Mouse (Mus musculus) midbrain, embryonic 10.5 days (tissue): ENCODE results near the gene Eif2ak4. TPM values are rescaled to one million over a fixed set of nuclear protein-coding genes. Genes with fewer than 3 reads are reported as not detected.
A peak's percentile ranks its signal among the peaks of the same experiment; 100 is the strongest.

Experiments
- DNase-seq: peaks from one replicate; pipeline ENCODE4 v3.0.0-alpha.2; 2017; ENCODE audit warnings: low spot score
- H3K27ac ChIP-seq: fragments of 300-500 bp; sonication (generic); replicated peaks from 2 replicates; pipeline ENCODE4 v1.5.1; 2016; ENCODE audit warnings: mild to moderate bottlenecking
- H3K27me3 ChIP-seq: fragments of 300-500 bp; sonication (generic); 2 replicates; pipeline ENCODE4 v1.6.1; 2016; ENCODE audit warnings: low read depth, mild to moderate bottlenecking; ENCODE audit not compliant: poor library complexity, severe bottlenecking
- H3K36me3 ChIP-seq: fragments of 300-500 bp; sonication (generic); 2 replicates; pipeline ENCODE4 v1.6.1; 2016; ENCODE audit warnings: mild to moderate bottlenecking, moderate library complexity
- H3K4me1 ChIP-seq: fragments of 300-500 bp; sonication (generic); 2 replicates; pipeline ENCODE4 v1.6.1; 2016
- H3K4me3 ChIP-seq: fragments of 300-500 bp; sonication (generic); 2 replicates; pipeline ENCODE4 v1.5.1; 2016; ENCODE audit warnings: mild to moderate bottlenecking, moderate library complexity
- H3K9me3 ChIP-seq: fragments of 300-500 bp; sonication (generic); replicated peaks from 2 replicates; pipeline ENCODE4 v1.6.1; 2016; ENCODE audit warnings: mild to moderate bottlenecking
- WGBS: fragments of 180-500 bp; shearing (Covaris S2); methylation state at CpG from one replicate; pipeline ENCODE4 v1.1.7; 2016; 5-methylcytosine and 5-hydroxymethylcytosine counted together
- polyA plus RNA-seq: library from polyadenylated mRNA; unstranded; fragments of >200 nt; fragmentation: Nextera tagmentation; extraction: Ambion mirVana; gene quantifications from 2 replicates; pipeline ENCODE4 v1.2.1, GENCODE M21; 2016

The Eif2ak4 gene
- polyA plus RNA-seq, 1 experiment from 2014 or later = 10.6 TPM

DNA sequence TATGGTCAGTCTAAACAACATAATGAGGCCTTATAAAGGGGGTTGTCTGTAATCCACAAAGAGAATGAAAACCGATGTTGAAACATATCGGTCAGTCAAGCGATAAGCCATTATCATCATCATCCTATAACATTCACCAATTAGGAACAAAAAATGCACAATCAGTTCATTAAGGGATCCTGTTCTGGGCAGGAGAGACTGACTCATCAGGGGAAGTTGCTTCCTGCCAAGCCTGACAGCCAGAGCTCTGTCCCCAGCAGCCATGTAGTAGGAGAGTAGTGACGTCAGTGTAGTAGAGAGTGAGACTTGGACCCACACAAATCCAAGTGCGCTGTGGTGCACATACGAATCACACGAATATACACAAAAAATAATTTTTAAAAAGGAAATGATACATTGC is 118.7 kb downstream of the Eif2ak4 start:
- H3K4me1 ChIP-seq = peaks cover 36% of the 10 kb centered on the region
- H3K27ac ChIP-seq = no peak overlapping the region
- H3K36me3 ChIP-seq = no peaks in the 10 kb centered on the region
- H3K27me3 ChIP-seq = peaks cover 9% of the 10 kb centered on the region
- no peak overlapping the region for H3K4me3 ChIP-seq
- no peak for DNase-seq
- no peaks in the 10 kb centered on the region for H3K9me3 ChIP-seq
- 94% methylated on average over 7 of the region's 7 CpGs for WGBS

DNA sequence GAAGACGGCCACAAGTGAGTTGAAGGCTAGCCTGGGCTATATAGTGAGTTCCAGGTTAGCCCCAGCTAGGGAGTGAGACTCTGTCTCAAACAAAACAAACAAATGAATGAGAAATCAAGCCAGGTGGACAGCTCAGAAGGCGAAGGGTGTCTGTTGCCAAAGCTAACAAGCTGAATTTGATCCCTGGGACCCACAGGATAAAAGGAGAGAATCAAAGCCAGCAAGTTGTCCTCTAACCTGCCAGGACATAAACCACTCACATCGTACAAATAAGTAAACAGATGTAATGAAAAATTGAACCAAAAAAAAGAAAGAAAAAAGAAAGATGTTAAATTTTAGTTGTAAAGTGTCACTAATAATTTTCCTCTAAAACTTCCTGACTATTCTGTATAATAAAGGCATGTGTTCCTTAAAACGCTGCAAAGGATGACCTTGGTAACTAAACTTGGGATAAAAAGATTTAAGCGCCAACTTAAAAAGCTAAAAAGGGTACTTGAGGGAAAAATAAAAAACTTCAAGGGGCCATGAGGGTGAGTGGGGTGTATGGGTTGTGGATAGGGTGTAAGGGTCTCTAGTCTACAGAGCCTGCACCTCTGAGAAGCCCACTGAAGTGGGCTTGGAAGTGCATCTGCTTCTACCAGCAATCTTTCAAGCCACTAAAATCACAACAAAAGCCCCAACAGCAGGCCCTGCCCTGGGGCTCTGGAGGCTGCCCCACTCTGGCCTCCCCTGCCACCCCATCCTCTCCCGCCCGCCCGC is 121.4 kb downstream of the Eif2ak4 start:
- Histone ChIP-seq H3K4me3 (peak overlapping the region; percentile 23), H3K9me3 (no peaks in the 10 kb centered on the region), H3K4me1 (peaks cover 37% of the 10 kb centered on the region), H3K27ac (peak overlapping the region; percentile 89), H3K27me3 (peaks cover 11% of the 10 kb centered on the region), H3K36me3 (no peaks in the 10 kb centered on the region)
- 59% methylated on average over 8 of the region's 8 CpGs for WGBS
- DNase-seq = no peak

DNA sequence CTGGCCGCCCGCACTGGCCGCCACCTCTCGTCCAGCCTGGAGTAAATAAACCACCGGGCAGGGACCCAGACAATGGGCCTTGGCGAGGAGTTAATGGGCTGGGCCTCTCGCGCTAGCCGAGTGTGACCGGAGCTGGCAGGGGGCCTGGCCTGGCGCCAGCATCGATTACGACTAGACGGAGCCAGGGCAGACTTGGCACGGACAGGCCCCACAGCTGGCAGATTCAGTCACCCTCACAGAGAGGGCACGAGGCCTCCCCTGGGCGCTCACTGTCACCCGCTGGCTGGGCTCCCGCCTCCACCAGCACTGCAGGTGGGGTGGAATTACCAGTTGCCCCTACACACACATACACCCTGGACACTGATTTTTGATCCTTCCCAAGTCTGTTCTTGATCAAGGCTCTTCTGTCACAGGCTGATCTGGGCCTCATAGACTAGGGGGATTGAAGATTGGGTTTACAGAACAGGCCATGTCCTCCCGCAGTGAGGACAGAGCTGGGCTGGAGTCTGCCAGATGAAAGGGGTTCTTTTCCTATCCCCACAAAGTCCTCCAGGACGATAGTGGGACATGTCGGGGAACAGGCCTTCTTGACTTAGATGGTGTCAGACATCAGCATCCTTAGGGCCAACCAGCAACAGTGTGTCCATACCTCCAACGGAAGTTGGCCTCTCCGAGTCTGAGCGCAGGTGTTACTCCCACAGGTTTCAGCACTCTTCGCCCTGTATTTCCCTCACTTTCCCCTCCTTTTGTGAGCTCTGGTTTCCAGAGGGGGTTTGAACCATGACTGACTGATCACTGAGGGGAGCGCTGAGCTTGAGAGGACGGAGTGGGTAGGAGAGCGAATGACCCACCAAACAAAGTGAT is 122.3 kb downstream of the Eif2ak4 start:
- Histone ChIP-seq H3K9me3 (no peaks in the 10 kb centered on the region), H3K4me3 (peak overlapping the region; percentile 23), H3K27ac (peak overlapping the region; percentile 89), H3K4me1 (peaks cover 32% of the 10 kb centered on the region), H3K36me3 (no peaks in the 10 kb centered on the region), H3K27me3 (peaks cover 11% of the 10 kb centered on the region)
- DNase-seq = peak; percentile 81
- 36% methylated on average over 29 of the region's 29 CpGs for WGBS

DNA sequence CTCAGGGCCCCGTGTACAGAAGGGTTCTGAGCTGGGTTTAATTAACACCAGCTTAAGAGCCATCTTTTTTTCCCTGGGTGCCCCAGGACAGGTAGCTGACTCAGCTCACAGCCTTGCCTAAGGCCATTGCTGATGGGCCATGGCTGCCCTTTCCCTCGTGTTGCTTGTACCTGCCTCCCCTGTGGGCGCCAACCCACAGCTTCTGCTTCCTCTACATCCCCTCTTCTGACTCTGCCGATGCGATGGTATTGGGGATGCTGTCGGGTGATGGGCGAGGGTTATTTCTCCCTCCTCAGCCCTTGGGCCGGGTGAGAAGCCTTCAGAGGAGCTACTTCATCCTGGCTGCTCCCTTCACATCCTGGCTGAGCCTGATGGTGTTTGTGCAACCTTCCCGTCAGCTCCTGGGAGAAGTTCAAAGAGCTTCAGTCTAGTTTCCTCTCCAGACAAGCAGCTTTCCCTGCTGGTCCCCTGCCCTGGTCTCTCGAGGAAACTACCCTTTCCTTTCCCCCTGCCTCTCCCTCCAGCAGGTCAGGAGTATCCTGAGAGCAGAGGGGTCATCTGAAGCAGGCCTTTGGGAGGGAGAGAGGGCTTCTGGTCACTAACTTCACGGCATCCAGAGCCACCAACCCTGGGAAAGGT is 123.5 kb downstream of the Eif2ak4 start:
- H3K4me1 ChIP-seq = peaks cover 31% of the 10 kb centered on the region
- no peaks in the 10 kb centered on the region for H3K36me3 ChIP-seq
- DNase-seq = no peak
- H3K27ac ChIP-seq = peak overlapping the region; percentile 28
- no peak overlapping the region for H3K4me3 ChIP-seq
- H3K27me3 ChIP-seq = peaks cover 11% of the 10 kb centered on the region
- no peaks in the 10 kb centered on the region for H3K9me3 ChIP-seq
- 64% methylated on average over 11 of the region's 11 CpGs for WGBS

DNA sequence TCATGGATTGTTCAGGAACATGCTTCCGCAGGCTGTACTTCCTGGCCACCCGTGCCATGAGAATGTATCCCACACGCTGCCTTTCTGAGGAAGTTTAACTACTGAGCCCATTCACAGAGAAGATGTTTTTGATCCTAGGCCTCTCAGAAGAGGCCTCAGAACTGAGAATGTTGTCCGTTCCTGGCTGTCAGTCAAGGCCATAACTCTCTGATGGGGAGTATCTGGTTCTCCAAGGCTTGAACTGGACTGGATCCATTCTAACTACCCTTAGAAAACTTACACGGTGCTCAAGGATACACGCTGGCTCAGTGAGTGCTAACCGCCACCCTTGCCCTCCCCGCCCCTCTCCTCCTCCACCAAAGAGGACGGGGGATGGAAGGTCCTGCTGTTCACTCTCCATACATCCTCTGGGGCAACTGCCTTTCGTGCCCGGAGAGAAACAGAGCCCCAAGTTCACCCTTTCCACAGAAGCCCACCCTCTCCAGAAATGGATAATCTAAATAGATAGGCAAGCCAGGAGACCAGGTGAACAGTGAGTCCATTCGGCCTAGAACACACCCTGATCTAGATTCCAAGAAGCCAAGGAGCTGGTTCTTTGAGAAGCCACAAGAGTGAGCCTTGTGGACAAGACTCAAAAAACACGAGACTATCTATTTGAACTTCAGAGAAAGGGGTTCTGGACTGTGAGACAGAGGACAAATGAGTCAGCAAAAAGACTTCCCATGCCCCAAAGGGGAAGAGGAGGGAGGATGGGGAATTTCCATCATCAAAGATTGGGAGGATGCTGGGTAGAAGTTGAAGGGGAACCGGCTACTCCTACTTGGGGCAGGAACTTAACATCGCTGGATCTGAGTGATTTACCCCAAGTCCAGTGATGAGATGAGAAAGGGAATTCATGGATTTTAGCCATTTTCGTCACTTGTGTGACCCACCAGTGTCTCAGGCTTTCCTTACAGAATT is 124.3 kb downstream of the Eif2ak4 start:
- Histone ChIP-seq H3K9me3 (no peaks in the 10 kb centered on the region), H3K27me3 (peaks cover 11% of the 10 kb centered on the region), H3K36me3 (no peaks in the 10 kb centered on the region), H3K27ac (peak overlapping the region; percentile 28), H3K4me1 (peaks cover 31% of the 10 kb centered on the region), H3K4me3 (no peak overlapping the region)
- WGBS = 82% methylated on average over 16 of the region's 16 CpGs
- DNase-seq = no peak

DNA sequence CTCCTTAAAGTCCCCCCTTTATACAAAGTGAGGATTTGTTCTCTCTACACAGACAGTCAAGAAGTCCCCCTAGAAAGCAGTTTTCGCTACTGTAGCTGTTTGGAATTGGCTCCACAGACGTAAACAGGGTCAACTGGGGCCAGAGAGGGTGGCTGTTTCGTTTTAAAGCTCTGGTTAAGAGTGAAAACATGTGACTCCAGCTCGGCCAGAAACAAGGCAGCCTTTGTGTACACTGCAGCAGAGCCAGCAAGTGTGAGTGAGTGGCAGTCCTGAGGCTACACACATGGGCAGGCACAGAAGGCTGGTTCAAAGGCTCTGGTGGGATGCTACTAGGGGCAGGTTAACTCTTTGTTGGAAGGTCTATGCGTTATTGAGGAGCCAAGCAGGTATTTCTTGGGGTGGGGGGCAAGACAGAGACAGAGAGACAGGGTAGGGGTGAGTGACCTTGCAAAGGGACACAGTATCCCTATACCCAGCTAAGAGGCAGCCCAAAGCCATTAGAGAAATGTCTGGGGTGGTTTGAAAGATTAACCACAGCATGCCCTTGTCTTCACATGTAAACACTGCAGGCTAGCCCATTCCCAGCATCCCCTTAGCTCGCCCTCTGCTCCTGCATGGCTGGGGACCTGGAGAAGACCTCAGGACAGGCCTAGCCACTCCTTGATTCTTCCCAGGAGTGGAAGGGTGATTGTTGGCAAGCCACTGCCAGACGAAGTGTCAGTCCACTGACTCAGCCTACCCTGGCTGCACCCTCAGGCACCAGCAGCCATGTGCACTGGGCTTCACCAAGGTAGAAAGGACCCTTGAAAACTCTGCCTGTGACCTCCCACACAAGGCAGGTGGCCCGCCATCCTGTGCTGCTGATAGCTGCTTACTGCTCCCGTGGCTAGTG is 131.9 kb downstream of the Eif2ak4 start:
- Histone ChIP-seq H3K9me3 (no peaks in the 10 kb centered on the region), H3K27ac (peak overlapping the region; percentile 74), H3K27me3 (no peaks in the 10 kb centered on the region), H3K4me1 (peaks cover 36% of the 10 kb centered on the region), H3K36me3 (no peaks in the 10 kb centered on the region), H3K4me3 (no peak overlapping the region)
- 44% methylated on average over 9 of the region's 9 CpGs for WGBS
- DNase-seq = peak; percentile 48

DNA sequence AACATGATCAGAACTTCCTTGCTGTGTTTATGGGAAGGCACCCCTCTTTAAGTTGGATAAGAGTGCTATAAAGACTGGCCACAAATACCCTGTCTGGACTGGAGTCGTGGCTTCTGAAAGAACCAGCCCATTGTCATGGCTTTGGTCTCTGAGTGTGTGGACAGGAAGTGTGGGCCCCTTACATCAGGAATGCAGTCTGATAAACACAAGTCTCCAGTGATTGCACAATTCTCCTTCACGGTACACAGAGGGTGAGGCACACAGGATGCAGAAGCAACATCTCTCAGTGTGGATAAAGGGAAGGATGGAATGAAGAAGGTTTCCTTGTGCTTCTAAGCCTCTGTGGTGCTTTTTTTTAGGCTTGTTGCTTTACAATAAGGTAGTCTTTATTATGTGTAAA is 133.8 kb downstream of the Eif2ak4 start:
- Histone ChIP-seq H3K36me3 (no peaks in the 10 kb centered on the region), H3K4me1 (peaks cover 36% of the 10 kb centered on the region), H3K27ac (peak overlapping the region; percentile 38), H3K27me3 (no peaks in the 10 kb centered on the region), H3K9me3 (no peaks in the 10 kb centered on the region), H3K4me3 (no peak overlapping the region)
- 65% methylated on average over 2 of the region's 2 CpGs for WGBS
- no peak for DNase-seq

DNA sequence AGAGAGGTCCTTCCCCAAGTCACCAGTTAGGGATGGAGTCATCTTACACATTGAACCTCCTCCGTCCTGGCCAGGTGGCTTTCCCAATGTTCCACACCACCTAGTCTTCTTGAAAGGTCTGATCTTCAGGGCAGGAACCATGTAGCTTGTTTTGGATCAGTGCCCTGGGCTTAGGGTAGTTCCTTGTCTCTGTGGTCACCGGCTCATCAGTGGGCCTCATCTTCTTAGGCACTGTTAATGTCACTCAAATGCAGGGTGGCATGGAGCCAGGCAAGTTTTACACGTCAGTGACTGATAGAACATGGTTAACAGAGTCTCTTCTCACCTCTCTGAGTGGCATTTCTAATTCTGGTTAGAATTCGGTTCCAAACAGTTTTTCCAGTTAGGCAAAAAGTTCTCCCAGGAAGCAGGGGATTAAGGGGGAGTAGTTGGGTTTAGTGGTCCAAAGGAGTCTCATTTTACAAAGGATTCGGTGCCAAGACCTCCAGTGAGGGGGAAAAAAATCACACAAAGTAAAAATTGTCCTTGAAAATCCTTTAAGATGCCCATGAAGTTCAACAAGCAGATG is 134.8 kb downstream of the Eif2ak4 start:
- 0 out of 2 replicates have a peak overlapping the region, but pooled peaks have one; percentile 35 for H3K27ac ChIP-seq
- H3K27me3 ChIP-seq = no peaks in the 10 kb centered on the region
- H3K4me3 ChIP-seq = no peak overlapping the region
- DNase-seq = no peak
- no peaks in the 10 kb centered on the region for H3K9me3 ChIP-seq
- H3K36me3 ChIP-seq = no peaks in the 10 kb centered on the region
- 66% methylated on average over 5 of the region's 5 CpGs for WGBS
- peaks cover 44% of the 10 kb centered on the region for H3K4me1 ChIP-seq

DNA sequence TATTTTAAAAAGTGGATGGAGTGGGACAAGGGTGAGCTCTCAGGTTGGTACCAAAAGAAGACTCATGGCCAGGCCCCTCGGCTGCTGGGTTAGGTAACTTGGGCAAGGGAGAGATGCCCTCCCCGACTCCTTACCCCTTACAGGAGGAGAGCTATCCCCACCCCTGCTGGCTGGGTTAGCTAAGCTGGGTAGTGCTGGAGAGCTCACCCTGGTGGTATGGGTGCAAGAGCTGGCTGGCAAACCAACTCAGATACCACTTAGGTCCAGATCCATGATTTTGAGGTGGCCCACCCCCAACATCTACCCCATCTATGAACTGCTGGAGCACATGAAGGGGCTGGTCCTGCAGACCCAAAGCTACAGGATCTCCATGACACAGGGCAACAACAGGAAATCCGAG is 136.4 kb downstream of the Eif2ak4 start:
- WGBS = 84% methylated on average over 3 of the region's 3 CpGs
- Histone ChIP-seq H3K4me1 (peaks cover 50% of the 10 kb centered on the region), H3K27me3 (no peaks in the 10 kb centered on the region), H3K36me3 (no peaks in the 10 kb centered on the region), H3K9me3 (no peaks in the 10 kb centered on the region), H3K27ac (no peak overlapping the region), H3K4me3 (no peak overlapping the region)
- DNase-seq = no peak
